Mouse (Mus musculus): ENCODE data around the gene Cux2.

The Cux2 gene

DNA sequence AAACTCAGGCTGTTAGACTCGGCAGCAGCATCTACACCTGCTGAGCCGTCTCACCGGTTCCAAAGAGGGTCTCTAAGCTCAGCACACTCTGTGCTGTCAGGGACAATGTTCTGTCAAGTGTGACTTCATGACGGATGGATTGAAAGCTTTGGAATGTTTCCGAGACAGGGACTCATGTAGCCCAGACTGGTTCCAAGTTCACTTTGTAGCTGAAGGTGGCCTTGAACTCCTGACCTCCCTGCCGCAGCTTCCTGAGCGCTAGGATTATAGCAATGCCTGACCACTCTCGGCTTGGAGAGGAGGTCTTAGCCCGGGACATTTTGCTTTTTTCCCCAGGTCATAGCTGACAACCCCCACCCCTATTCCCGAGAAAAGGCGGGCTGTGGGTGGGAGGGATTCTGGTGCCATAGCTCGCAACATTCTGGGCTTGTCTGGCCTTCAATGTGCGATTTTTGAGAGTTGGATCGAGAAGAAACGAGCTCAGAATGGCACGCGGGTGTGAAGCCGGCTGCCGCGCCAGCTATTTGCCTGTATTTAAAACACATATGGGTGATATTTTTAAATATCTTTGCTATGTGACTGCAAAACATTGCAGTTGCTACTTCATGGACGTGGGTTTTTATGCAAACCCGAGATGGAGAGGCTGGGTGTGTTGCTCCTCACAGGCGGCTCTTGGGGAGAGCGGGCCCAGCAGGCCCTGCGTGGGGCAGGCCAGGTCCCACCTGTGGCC is 13.5 kb upstream of the Cux2 start:
- in situ Hi-C loops (cut with MboI; ENCODE audit: low pct_unique_long_range_greater_than_20kb in 1 of 2, low sequenced_read_pairs in 2 of 2, unreplicated experiment in 1 of 2): no loop called here

DNA sequence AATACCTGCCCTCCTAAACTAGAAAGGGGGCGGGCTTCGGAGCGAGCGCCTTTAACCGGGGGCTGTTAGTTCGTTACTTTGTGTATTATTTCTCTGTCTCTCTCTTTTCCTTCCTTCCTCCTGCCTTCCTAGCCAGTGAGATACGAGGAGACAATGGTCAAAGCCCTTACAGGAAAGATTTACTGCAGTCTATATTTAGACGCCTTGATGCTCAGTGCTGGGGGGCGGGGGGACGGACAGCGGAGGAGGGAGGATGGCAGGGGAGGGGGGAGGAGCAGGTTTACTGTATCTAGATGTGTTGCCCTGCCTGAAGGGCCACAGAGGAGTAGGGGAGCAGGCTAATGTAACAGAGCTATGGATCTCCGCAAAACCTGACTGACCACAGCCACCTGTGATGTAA is 12.6 kb upstream of the Cux2 start:
- in situ Hi-C loops (cut with MboI; ENCODE audit: low pct_unique_long_range_greater_than_20kb in 1 of 2, low sequenced_read_pairs in 2 of 2, unreplicated experiment in 1 of 2): no loop called here

DNA sequence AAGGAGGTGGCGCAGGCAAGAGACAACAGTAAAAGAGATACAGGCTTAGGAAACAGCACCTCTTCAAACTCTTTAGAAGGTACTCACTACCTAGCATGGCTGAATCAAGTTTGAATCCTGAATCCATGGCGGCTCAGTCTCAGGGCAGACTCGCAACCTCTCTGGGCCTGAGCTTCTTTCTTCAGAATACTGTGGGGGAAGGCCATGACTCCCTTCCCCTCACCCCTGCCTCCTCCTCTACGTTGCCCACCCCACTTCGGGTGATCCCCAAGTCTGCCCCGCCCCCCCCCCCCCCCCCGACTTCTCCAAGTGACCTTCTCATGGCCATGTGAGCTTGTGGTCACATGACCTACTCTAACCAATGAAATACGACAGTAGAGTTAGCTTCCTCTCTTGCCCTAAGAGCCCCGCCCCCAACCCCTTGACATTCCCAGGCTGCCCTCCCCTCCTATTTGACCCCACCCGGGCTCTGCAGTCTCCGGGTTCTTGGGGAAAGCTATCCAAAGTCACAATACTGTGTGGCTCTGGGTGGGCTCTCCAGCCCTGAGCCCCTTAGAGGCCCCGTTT is 10.9 kb upstream of the Cux2 start:
- in situ Hi-C loops (cut with MboI; ENCODE audit: low pct_unique_long_range_greater_than_20kb in 1 of 2, low sequenced_read_pairs in 2 of 2, unreplicated experiment in 1 of 2): no loop called here

DNA sequence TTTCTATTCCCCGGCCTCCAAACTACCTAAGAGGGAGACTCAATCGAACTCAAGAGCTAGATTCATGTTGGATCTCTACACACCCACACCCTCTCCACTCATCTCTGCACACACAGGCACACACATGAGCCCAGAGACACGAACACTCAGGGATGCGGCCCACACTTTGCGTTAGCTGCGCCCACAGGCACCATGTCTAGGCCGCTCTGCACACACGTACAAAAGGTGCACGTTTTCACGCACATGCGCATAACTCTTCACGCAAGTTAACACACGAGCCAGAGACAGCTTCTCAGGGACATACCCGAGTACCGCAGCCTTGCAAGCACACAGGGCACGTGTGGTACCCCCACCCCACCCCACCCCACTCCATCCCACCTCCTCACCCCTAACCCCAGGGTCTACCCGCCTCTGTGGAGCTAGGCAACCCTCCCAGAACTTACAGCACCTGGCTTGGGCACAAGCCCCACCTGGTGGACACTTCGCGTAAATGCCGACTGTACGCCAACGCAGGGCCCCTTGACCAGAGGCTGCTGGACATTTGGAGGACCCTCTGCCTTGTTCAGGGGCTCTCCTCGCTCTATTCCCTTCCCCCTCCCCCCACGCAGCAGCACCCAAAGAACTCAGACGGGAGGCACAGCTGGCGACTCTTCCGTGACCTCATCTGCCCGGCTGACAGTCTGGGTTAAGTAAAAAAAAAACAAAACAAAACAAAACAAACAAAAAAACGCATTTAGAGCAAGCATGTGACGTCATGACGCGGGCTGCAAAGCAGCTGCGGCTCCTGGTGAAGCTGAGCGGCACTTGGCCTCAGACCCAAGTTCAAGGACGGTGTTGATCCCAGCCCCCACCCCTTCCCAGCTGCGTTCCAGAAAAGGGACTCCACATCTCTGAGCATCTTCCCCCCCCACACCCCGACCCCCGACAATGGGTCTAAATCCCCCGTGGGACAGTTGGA is 9.4 kb upstream of the Cux2 start:
- in situ Hi-C loops (cut with MboI; ENCODE audit: low pct_unique_long_range_greater_than_20kb in 1 of 2, low sequenced_read_pairs in 2 of 2, unreplicated experiment in 1 of 2): loop anchor here (10.0 kb wide), 2 partner anchors 115 to 185 kb away; no protein-coding TSS in a partner anchor

DNA sequence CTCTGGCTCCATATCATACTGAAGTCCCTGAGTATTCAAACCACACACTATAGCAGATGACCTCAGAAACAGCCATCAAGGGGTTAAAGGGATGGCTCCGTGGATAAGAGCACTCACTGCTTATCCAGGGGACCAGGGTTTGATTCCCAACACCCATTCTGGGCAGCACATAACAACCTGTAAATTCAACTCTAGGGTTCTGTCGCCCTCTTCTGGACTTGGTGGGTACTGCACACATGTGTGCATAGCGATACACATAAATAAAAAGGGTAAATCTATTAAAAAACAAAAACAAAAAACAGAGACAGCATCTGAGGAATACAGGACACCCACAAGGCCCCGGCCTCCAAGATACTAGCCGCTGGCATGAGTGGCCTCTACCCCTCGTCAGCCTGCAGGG is 7.7 kb upstream of the Cux2 start:
- in situ Hi-C loops (cut with MboI; ENCODE audit: low pct_unique_long_range_greater_than_20kb in 1 of 2, low sequenced_read_pairs in 2 of 2, unreplicated experiment in 1 of 2): loop anchor here (10.0 kb wide), 2 partner anchors 113 to 183 kb away; no protein-coding TSS in a partner anchor

DNA sequence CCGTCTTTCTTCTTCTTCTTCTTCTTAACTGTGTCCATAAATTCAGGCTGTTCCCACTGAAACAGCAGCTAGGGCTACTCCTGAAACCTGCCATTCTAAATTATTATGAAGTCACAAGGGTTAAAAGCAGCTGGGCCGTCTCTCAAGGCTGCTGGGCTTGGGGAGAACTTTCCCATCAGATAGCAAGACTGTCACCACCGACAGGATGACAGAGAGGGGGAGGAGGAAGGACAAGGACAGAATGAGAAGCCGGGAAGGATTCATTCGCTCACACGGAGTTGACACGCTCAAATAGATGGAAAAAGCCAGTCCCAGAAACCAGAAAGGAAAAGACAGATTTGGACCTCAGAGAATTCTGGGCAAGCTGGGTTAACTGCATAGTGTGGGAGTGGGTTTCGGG is 6.7 kb upstream of the Cux2 start:
- in situ Hi-C loops (cut with MboI; ENCODE audit: low pct_unique_long_range_greater_than_20kb in 1 of 2, low sequenced_read_pairs in 2 of 2, unreplicated experiment in 1 of 2): loop anchor here (10.0 kb wide), 2 partner anchors 112 to 182 kb away; no protein-coding TSS in a partner anchor

DNA sequence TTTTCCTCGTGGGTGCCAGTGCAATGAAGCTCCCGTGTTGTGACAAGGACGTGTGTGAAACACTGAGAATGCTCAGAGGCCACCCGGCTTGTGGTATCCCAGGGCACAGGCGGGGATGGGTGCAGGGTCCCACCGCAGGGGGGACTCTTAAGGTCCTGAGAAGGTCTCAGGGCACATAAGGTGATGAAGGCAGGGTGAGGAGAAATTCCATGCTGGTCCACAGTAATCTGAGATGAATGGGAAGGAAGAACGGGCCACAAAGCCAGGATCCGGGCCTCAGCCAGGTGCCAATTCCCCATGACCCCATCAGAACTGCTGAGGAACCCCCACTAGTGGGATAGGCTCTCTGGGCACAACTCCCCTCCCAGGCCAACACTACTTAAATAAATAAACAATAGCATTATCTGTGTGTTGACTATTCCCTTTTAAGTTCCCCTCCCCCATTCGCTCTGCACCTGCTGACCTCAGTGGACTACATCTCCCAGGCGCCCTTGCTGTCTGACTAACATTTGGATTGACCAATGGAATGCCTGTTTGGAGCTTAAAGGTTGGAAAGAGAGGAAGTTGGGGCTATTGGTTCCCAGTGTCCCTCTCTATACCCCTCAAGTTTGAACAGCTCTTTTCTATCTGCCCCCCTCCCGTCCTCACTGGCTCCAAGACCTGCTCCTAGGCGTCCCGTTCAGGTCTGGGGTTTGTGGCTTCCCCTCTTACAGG is 4.4 kb upstream of the Cux2 start:
- in situ Hi-C loops (cut with MboI; ENCODE audit: low pct_unique_long_range_greater_than_20kb in 1 of 2, low sequenced_read_pairs in 2 of 2, unreplicated experiment in 1 of 2): loop anchor here (10.0 kb wide), 2 partner anchors 109 to 179 kb away; no protein-coding TSS in a partner anchor

DNA sequence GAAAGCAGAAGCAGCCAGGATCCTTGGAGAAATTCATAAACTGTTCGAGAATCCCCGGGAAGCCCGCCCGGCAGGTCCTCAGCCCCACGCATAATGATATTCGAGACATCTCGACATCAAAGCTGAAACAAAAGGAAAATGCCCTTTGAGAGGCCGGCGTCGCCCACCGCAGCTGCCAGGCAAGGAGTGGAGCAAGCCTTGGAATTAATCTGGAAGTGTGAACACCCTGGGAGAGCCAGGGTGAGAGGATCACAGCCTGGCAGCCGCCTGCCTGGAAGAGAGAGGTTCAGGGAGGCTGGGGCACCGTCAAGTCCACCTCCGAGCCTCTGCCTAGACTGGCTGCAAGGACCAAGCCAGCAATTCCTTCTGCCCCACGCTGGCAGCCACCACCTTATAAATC is 3.7 kb upstream of the Cux2 start:
- in situ Hi-C loops (cut with MboI; ENCODE audit: low pct_unique_long_range_greater_than_20kb in 1 of 2, low sequenced_read_pairs in 2 of 2, unreplicated experiment in 1 of 2): loop anchor here (10.0 kb wide), 2 partner anchors 109 to 179 kb away; no protein-coding TSS in a partner anchor

DNA sequence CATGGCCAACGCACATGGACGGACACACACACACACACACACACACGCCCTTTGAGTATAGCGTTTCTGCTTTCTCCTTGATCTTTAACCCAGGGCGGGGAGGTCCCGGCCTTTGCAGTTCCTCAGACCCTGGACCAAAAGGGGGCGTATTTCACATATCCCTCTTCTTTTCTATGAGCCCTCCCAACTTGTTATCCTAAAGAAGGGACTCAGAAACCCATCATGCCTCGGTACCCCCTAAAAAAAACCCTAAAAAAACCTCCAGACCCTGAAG is 867 bp upstream of the Cux2 start:
- in situ Hi-C loops (cut with MboI; ENCODE audit: low pct_unique_long_range_greater_than_20kb in 1 of 2, low sequenced_read_pairs in 2 of 2, unreplicated experiment in 1 of 2): loop anchor here (10.0 kb wide), 2 partner anchors 106 to 176 kb away; no protein-coding TSS in a partner anchor

DNA sequence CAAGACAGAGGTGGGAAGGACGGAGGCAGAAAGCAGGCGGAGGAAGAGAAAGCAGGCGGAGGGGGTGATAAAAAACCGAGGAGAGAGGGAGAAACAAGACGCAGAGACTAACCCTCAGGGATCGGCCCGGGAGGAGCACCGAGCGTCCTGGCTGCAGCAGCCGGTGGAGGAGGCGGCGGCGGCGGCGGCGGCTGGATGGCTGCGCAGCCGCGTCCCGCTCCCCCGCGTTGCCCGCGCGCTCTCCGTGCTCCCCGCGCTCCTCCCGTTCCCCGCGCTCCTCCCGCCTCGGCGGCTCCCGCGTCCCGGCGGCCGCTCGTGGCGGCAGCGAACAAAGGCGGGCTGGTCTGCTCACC is 262 bp downstream of the Cux2 start:
- in situ Hi-C loops (cut with MboI; ENCODE audit: low pct_unique_long_range_greater_than_20kb in 1 of 2, low sequenced_read_pairs in 2 of 2, unreplicated experiment in 1 of 2): loop anchor here (10.0 kb wide), 2 partner anchors 105 to 175 kb away; no protein-coding TSS in a partner anchor

DNA sequence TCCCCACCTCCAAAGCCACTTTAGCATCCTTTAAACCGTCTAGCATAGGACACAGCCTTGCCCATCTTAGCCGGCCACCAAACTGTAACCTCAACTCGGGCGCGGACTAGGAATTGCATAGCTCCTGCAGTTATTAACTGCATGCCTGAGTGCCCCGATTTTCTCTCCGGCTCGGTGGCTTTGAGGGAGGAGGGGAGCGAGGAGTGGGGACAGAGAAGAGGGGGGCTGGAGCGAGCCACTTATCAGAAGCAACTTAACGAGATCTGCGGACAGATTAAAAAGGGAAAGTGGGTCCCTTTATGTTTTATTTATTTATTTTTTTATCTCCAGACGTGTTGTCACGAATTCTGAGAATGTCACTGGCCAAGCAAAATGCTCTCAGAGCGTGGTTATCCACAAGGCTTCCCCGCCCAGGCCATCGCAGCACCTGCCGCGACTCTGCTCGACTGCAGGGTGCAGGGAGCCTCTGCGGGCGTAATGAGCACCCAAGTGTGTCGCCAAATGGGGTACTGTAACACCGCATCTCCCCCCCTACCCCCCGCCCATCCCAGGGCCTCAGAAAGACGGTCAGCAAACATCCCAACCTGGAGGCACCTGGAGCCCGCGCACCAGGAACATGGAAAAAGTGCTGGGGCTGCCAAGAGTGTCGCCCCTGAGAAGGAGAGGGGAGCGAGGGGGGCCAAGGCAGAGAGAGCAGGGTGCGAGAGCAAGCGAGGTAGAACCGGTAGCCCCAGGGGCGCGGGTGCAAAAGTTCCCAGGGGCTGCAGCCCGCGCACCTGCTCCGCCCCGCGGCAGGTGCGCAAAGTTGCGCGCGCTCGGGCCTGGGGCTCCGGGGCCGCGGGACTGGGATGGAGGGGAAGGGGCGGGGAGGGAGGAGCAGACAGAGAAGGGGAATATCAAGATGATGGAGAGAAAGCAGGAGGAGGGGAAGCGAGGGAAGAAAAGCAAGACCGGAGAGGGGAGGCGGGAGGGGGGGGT is 927 bp downstream of the Cux2 start:
- in situ Hi-C loops (cut with MboI; ENCODE audit: low pct_unique_long_range_greater_than_20kb in 1 of 2, low sequenced_read_pairs in 2 of 2, unreplicated experiment in 1 of 2): no loop called here

DNA sequence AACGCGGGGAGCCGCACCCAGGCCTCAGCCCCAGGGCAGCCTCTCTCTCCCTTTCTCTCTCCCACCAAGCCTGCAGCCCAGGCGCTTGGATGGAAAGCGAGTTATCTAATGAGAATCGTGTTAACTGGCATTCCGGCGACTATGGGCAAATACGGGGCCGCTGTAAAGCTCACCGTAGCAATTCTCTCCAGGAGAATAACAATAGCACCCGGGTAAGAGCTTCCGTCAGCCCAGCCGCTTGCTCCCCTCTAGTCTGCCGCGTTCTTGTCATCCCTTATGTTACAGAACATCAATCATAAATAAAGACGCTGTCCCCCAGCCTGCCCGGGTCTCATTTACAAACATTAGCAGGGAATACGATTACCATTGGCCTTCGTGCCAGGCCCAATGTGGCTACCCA is 1.6 kb downstream of the Cux2 start:
- in situ Hi-C loops (cut with MboI; ENCODE audit: low pct_unique_long_range_greater_than_20kb in 1 of 2, low sequenced_read_pairs in 2 of 2, unreplicated experiment in 1 of 2): no loop called here

DNA sequence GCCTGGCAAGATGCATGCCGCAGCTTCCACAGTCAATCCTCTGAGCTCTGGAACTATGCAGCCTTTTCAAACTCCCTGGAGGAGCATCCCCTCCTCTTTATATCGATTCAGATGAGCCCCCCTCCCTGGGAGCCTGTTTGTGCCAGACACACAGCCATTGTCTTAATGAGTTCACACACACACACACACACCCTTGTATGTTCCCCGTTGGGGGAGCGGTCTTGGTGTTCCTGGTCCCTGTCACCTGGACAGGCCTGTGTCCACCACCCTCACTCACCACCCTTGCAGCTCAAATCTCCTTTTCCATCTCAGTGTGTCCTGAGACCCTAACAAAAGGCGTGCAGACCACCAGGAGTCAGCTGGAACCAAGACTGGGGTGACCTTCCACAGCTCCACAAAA is 2.1 kb downstream of the Cux2 start:
- in situ Hi-C loops (cut with MboI; ENCODE audit: low pct_unique_long_range_greater_than_20kb in 1 of 2, low sequenced_read_pairs in 2 of 2, unreplicated experiment in 1 of 2): no loop called here

DNA sequence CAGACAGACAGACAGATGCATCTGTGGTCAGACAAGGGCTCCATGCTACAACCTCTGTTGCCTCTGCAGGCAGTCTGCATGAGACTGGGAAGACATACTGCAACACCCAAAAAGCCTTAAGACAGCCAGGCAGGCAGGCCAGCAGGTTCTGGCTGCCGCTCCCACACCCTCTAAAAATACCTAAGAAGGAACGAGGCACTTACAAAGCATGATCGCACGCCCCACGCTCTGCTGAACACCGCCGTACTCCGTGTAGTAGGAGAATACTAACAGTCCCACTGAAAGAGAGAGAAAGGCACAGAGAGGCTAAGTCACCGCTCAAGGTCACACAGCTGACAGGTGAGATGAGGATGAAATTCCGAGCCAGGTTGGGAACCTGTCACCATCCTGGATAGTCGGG is 6.3 kb downstream of the Cux2 start:
- in situ Hi-C loops (cut with MboI; ENCODE audit: low pct_unique_long_range_greater_than_20kb in 1 of 2, low sequenced_read_pairs in 2 of 2, unreplicated experiment in 1 of 2): no loop called here

DNA sequence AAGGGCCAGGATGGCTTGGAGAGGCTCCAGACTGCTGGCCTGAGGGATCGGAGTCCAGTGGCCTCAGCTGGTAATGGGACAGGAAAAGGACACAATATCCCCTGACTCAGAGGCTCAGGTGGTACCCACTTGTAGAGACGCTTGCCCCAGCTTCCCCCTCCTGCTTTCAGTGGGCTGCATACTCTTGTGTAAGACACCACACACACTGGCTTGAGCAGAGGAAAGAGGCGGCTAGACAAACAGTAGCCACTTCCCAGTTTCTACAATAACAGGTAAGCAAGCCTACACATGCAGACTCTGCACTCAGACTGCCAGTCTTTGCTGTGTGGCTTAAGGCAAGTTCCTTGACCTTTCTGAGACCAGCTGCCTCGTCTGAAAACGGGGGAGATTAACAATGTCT is 14.6 kb downstream of the Cux2 start:
- in situ Hi-C loops (cut with MboI; ENCODE audit: low pct_unique_long_range_greater_than_20kb in 1 of 2, low sequenced_read_pairs in 2 of 2, unreplicated experiment in 1 of 2): no loop called here

DNA sequence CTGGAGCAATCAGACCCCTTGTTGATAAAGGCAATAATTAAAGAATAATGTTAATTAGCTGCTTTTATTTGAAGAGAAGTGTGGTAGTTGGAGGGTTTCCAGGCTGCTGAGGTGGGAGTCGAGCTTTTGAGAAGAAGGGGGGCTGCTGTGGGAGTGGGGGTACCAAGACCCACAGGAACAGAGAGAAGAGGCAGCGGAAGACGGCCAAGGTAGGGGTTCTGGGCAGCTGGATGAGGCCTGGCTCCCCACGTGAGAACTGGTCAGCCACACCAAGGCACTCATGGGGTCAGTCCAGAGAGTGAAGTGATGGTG is 16.8 kb downstream of the Cux2 start:
- in situ Hi-C loops (cut with MboI; ENCODE audit: low pct_unique_long_range_greater_than_20kb in 1 of 2, low sequenced_read_pairs in 2 of 2, unreplicated experiment in 1 of 2): no loop called here

DNA sequence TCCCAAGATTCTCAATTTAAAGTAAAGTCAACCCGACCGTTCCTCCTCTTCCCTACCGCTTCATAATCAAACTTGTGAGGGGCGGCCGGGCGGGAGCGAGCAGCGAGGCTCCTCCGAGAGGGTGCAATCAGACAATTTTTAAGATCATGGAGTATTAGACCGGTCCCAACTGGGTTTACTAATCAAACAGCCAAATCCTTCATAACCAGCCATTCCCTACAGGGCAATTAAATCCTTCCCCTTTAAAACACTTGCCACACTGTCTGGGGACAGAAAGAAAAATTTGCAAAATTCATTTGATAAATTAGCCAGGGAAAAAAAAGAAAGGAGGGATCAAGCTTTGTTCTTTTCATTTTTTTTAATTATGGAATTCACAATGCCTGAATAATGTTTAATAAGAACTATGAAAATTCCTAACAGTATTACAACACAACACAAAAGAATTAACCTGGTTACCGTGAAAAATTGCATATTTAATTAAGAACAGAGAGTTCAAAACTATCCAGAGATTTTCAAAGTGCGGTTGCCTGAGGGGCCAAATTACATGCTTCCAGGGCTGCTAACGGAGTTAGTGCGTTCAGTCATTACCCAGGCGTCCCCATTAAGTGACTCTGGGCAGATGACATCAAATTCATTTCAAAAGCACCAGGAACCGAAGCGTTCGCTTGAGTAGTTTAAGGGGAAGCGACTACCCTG is 17.3 kb downstream of the Cux2 start:
- in situ Hi-C loops (cut with MboI; ENCODE audit: low pct_unique_long_range_greater_than_20kb in 1 of 2, low sequenced_read_pairs in 2 of 2, unreplicated experiment in 1 of 2): no loop called here

All from mouse embryonic stem cell (cell line).